Mouse (Mus musculus) gastrocnemius, postnatal 25 days (tissue): ENCODE measurements at regions not wholly inside any gene's neighbourhood (a gene's known extent, or its start where the extent isn't known, plus 50 kb on each side); places are given as distances from the start of the nearest gene placed in this dataset.
A peak's percentile ranks its signal among the peaks of the same experiment; 100 is the strongest.

ENCODE experiments used
- DNase-seq: peaks from one replicate; pipeline ENCODE4 v3.0.0; 2022

DNA sequence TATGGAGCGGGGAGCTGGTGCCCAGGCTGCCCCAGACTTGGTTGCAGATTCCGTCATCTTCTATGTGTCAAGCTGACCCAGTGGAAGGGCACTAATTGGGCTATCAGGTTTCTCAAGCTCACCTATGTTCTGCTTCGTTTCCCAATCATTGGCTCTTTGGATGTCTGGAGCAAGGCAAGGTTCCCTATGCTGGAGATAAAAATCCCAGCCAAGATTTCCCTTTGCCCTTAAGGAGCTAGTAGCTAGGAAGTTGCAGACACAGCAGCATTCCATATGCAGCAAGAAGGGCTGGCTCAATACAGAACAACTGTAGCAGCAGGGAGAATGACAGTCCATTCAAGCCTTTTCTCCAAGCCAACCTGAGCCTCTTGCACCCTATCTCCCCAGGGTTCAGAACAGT is 159.2 kb upstream of the Zfp706 start:
- no peak for DNase-seq

DNA sequence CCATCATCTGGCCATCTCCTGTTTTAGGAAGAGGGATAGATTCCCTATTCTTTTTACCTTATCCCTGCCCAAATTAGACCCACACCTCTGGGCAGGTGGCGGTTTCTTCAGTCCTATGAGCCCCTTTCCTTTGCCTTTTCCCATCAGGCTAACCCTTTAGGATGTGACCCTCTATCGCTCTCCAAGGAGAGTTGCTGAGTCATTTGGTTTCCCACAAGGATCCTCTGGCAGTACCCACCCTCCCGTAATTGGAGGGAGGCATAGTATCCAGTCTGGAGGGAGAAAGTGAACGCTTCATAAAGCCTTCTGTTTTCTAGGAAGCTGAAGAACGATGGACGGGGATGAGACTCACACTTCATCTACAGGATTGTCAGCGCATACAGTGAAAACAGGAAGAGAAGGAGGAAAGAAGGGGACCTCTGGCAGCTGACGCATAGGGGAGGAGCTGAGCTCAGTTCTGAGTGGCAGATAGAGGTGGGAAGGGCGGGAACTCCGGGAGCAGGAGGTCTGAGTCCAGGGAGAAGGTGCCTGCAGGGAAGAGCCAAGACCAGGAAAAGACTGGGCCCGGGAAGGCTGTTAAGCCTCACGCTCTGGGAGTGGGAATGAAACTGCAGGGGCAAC is 158.4 kb upstream of the Zfp706 start:
- DNase-seq, result no peak

GRCm38 (mm10) chr15:37165216-37165615 is 157.6 kb upstream of the Zfp706 start:
- no peak for DNase-seq

DNA sequence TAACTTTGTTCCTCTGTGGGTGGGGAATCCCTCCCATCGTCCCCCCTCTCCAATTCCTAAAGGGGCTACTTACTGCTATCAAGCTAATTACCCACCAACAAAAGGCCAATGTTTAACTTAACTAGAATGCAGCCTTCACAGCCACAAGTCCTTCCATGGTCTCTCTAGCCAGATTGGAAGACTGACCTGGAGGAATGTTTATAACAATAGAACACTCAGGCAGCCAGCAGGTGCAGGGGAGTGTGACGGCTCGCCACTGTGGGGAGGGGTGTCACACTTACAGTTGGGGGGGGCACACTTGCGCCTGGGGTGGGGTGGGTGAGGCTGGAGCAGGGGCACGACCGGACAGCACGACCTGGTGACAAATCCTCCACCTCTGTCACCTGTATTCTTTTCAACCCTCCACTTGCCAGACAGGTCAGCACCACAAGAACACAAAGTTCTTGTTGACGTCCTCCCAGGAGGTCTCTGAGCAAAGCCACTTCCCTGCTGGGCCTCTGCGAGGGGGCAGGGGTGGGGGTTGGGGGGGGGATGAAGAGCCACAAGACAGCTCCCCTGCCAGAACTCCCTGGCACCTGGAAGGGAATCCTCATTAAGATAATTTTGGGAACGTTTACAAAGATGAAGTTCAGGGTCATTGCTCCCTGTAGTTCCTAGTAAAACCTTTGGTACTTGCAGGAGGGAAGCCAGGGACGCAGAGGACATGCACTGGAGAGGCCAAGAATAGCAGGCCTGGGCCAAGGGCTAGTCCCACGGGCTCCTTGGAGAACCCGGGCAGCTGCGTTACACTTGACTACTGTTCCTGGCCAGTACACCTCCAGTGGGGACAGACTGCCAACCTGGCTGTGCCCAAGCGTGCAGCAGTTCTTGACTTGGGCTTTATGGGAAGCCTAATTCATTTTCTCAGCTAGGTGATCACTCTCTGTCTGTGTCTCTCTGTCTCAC is 156.9 kb upstream of the Zfp706 start:
- DNase-seq, result peak; percentile 12

DNA sequence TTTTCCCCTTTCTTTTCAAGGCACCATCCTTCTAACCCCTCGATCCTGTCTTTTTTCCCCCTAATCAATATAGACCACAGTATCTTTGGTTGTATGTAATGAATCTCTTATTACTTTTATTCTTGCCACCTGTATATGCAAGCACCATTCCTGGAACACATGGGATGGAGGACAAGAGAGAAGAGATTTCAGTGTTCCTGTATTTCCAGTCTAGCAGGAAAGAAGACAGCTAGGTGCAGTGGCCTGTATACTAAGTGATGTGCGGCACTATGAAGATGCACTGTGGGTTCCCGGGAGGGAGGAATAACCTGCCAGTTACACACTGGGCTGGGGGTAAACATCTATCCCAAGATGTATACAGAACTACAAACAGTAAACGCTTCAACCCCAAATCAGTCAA is 152.4 kb upstream of the Zfp706 start:
- DNase-seq, result no peak

- DNase-seq, result no peak
These were observed 151.8 kb upstream of the Zfp706 start for GRCm38 (mm10) chr15:37159349-37159748.

DNA sequence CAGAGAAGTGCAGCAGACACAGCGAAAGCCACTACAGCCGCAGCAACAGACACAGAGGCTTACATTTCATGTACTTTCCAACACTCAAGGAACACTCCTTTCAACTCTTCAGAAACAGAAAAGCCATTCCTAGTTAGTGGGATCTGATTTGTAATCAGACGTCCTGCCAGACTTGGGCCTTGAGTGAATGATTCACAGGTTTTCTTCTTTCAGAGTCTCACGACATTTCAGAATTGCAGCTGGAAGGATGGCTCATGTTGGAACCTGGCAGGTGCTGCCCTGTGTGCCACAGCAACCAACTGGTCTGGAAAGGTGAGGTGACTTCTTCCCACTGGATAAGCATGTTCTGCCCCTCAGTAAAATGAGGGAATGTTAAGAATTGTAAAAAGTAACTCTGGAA is 149.8 kb upstream of the Zfp706 start:
- DNase-seq, result no peak

DNA sequence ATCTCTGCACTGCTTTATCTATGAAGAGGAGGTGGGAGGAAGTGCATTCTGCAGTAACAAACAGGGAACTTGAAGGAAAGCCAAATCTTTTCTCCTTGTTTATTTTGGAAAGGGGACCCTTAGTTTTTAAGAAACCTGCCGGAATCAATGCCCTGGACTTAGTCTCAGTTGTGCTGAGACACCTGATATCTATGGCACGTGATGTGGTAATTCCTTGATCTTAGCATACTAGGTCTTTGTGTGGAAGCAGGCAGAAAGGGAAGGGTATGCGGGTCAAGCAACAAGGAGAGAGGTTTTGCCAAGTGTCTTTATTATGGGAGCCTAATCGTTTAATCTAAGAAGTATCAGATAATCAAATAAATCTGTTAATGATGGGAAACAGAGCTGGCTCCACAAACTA is 147.4 kb upstream of the Zfp706 start:
- DNase-seq, result no peak

DNA sequence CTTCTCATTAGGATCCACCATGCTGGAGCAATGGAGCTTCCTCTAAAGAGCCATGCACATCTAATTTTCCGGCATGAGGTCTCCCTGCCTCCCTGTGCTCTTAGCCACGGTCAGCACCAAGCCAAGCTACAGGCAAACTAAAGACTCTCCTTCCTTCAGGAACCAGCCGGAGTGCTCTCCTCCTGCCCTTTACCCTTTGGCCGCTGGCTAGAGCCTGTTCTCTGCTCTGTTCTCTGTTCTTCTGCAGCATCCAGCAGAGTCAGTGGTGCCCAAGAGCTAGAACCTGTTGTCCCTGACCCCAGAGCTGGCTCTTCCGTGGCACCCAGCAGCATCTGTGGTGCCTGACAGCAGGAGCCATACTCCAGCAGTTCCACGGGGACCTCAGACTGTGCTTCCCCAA is 145.6 kb upstream of the Zfp706 start:
- no peak for DNase-seq

DNA sequence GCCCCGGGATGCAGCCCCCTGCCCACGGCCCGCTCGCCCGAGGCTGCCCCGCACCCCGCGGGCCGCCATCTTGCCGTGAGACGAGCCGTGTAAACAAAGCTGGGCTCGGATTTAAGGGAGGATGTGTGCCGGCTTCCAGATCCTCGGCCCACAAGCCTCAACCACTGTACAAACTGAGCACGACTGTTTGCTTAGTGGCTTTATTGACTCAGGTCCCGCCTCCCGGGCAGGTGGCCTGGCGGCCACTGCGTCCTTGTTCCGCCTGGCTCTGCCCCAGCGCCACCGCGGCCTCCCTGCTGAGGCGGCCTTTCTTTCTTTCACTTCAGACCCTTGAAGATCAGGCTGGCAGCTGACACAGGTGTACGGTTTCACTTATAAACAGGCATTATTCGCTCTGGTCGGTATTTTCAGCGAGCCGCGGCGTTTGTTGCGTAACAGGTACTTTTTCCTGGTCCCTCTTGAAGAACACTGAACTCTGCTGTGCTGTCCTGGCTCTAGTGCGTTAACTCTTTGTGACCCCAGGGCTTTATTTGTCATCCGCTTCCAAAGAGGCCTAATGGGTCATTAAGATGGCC is 128.1 kb upstream of the Zfp706 start:
- peak; percentile 46 for DNase-seq

GRCm38 (mm10) chr15:37134913-37135589 is 127.5 kb upstream of the Zfp706 start:
- no peak for DNase-seq

GRCm38 (mm10) chr15:37134386-37134785 is 126.8 kb upstream of the Zfp706 start:
- DNase-seq, result no peak

DNA sequence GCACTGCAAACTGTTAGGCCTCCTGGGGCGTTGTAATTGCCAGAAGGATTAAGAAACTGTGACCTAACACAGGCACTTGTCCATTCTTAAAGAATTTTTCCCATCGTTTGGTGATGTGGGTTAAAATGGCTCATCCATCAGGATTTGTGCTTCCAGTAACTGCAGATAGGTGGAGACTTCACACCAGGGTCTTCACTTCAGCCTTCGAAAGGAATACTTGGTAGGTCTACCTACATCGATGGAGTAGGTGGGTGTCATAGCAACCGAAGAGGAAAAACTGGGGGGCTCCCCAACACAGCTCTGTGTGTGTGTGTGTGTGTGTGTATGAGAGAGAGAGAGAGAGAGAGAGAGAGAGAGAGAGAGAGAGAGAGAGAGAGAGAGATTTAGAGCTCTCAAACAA is 126.3 kb upstream of the Zfp706 start:
- DNase-seq, result no peak

DNA sequence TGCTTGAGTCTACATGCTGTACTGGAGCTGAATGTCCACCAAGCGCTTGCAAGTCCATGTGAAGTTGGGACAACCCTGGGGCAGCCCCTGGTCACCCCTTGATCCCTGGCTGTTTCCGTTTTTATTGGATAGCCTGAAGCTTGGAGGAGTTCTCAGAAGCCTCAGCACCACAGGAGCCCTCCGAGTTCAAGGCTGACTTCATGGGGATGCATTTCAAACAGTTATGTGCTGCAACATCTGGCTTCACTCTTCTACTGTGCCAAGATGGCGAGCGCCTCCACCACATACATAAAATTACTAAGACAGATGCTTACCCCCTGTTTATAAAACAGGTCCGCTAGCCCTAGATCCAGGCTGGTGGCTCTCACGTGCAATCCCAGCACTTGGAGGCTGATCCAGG is 120.1 kb upstream of the Zfp706 start:
- DNase-seq, result no peak

GRCm38 (mm10) chr15:37127170-37127569 is 119.6 kb upstream of the Zfp706 start:
- DNase-seq, result no peak

GRCm38 (mm10) chr15:37125823-37126222 is 118.2 kb upstream of the Zfp706 start:
- DNase-seq, result no peak

GRCm38 (mm10) chr15:37124951-37125350 is 117.4 kb upstream of the Zfp706 start:
- no peak for DNase-seq

DNA sequence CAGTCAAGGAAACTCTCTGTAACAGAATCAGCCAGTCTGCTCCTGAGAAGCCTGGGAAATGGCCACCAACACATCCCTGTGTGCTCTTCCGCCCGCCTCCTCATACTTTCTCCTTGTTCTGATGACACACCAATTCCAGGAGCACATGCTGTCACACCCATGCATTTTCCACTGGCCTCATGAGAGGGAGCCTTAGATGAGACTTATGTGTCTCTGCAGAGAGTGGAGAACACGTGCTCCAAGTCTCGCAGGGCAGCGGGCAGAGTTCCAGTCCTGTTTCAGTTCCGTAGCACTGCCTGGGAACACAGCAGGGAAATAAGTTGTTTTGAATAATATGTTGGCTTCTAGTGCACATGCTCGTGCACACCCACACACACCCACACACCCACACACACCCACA is 116.7 kb upstream of the Zfp706 start:
- DNase-seq, result no peak

GRCm38 (mm10) chr15:37120381-37120780 is 112.8 kb upstream of the Zfp706 start:
- no peak for DNase-seq

DNA sequence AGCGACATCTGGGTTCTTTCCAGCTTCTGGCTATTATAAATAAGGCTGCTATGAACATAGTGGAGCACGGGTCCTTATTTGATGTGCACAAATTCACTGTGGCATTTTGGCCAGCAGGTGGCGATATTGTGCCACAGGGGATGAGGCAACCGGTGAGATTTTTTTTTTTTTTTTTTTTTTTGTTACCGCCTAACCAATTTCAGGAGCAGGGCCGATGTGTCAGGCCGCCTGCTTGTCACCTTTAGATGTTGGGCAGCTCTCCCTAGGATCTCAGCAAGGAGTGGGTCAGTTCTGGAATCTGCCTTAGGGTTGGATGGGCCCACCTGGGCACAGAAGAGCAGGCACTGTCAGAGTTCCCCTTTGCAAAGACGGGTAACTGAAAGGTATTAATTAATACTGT is 106.5 kb upstream of the Zfp706 start:
- no peak for DNase-seq

- DNase-seq, result no peak
These were observed 102.9 kb upstream of the Zfp706 start for GRCm38 (mm10) chr15:37110462-37110861.

DNA sequence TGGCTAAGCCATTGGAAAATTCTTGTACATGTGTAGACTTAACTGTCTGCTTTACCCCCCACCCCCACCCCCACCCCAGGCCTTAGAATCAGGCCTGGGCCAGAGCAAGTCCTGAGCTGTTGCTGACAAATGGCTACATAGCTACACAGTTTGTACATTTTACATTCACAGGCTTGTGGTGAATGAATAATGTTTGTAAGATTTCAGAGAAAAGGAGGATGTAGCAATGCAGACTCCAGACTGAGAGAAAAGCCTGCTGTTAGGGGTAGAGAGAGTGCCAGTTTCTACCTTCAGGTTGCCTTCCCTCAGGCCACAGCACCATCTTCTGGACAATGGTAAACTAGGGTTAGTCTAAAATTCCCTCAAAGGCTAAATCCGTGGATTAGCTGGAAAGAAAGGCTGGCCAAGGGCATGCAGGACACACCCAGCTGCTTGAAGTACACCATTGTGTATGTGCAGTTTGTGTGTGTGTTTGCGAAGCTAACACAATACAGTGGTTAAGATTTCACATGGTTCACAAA is 94.5 kb upstream of the Zfp706 start:
- DNase-seq, result no peak

DNA sequence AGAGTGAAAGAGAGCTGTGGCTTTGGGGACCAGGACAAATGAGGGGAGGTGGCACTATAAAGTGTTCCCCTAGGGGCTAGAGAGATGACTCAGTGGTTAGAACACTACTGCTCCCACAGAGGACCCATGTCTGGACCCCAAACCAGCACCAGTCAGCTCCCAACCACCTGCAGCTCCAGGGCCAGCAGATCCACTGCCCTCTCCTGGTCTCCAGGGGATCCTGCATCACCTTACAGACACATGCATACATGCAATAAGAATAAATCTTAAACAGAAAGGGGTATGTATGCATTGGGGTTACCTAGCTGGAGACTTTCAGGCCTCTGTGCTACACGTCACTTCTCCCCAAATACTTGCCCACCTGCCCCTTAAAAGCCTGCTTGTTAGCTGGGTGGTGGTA is 93.8 kb upstream of the Zfp706 start:
- DNase-seq, result no peak
